Mouse (Mus musculus) lung, embryonic 14.5 days (tissue): ENCODE data around the gene Nipbl. TPM values are rescaled to one million over a fixed set of nuclear protein-coding genes. Genes with fewer than 3 reads are reported as not detected.

ENCODE experiments used
- ATAC-seq: fragments of 200-750 bp; cut with Nextera tagmentation; 2 replicates; pipeline ENCODE4 v1.8.0; 2017; ENCODE audit warnings: mild to moderate bottlenecking, moderate TSS enrichment, moderate library complexity; ENCODE audit not compliant: insufficient read depth
- DNase-seq: peaks from one replicate; pipeline ENCODE4 v3.0.0-alpha.2; 2015
- H3K27ac ChIP-seq: fragments of 300-500 bp; sonication (generic); 2 replicates; pipeline ENCODE4 v1.5.1; 2014; ENCODE audit warnings: low read depth, mild to moderate bottlenecking, moderate library complexity
- H3K27me3 ChIP-seq: fragments of 300-500 bp; sonication (generic); 2 replicates; pipeline ENCODE4 v1.6.1; 2014; ENCODE audit warnings: low read length, control low read depth; ENCODE audit not compliant: insufficient read depth
- H3K36me3 ChIP-seq: fragments of 300-500 bp; sonication (generic); 2 replicates; pipeline ENCODE4 v1.6.1; 2014; ENCODE audit warnings: control low read depth; ENCODE audit not compliant: insufficient read depth
- H3K4me1 ChIP-seq: fragments of 300-500 bp; sonication (generic); 2 replicates; pipeline ENCODE4 v1.6.1; 2014; ENCODE audit warnings: antibody characterized with exemption, control low read depth; ENCODE audit not compliant: insufficient read depth
- H3K4me2 ChIP-seq: fragments of 300-500 bp; sonication (generic); 2 replicates; pipeline ENCODE4 v1.6.1; 2014; ENCODE audit warnings: mild to moderate bottlenecking
- H3K4me3 ChIP-seq: fragments of 300-500 bp; sonication (generic); 2 replicates; pipeline ENCODE4 v1.5.1; 2014; ENCODE audit warnings: low read depth, low read length
- H3K9ac ChIP-seq: fragments of 300-500 bp; sonication (generic); 2 replicates; pipeline ENCODE4 v1.6.1; 2014
- H3K9me3 ChIP-seq: fragments of 300-500 bp; sonication (generic); 2 replicates; pipeline ENCODE4 v1.6.1; 2016; ENCODE audit warnings: low read depth, low read length, control low read depth
- CTCF ChIP-seq: IDR thresholded peaks from 2 replicates; pipeline ENCODE4 v1.5.1; 2016; ENCODE audit warnings: antibody characterized with exemption, low read depth
- WGBS: fragments of 180-500 bp; shearing (Covaris S2); extraction: QIAGEN DNeasy Blood & Tissue Kit; methylation state at CpG from one replicate; pipeline ENCODE4 v1.1.7; 2014; 5-methylcytosine and 5-hydroxymethylcytosine counted together
- polyA plus RNA-seq: library from polyadenylated mRNA; unstranded; fragments of >200 nt; fragmentation: Nextera tagmentation; extraction: Ambion mirVana; gene quantifications from 2 replicates; pipeline ENCODE4 v1.2.1, GENCODE M21; 2014

The Nipbl gene
- polyA plus RNA-seq, 1 experiment from 2014 or later, result 23.3 TPM

DNA sequence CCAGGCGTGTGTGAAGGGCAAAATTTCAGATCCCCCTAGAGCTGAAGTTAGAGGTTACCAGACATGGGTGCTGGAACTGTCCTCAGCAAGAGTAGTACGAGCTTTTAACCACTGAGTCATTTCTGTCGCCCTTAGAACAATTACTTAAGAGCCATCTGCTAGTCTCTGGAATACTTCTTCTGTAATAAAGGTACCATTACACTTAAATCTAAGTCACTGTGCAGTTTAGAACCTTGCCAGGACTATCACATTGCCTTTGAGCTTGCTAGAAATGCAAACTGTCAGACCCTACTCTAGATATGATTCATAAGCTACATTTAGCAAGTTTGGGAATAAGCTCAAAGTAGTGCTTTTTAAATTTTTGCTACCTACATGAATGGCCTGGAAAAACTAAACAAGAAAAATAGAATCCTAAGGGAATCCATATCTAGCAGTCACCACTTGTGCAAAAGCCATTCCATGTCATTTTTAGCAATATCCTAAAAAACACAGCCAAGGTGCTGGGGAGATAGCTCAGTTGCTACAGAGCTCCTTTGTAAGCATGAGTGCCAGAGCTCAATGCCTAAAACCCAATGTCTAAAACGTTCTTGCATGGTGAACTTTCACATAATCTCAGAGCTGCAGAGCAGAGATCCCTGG, 27.6 kb downstream of the Nipbl start:
- no peaks in the 10 kb centered on the region for H3K4me1 ChIP-seq
- no peaks in the 10 kb centered on the region for H3K9me3 ChIP-seq
- H3K27ac ChIP-seq, result no peak overlapping the region
- 76% methylated on average over 4 of the region's 4 CpGs for WGBS
- H3K27me3 ChIP-seq, result no peaks in the 10 kb centered on the region
- no peak for ATAC-seq
- H3K4me3 ChIP-seq, result no peak overlapping the region
- no peak overlapping the region for H3K4me2 ChIP-seq
- no peak for DNase-seq
- no peak overlapping the region for H3K9ac ChIP-seq
- no peaks in the 10 kb centered on the region for H3K36me3 ChIP-seq
- no peak for TF ChIP-seq CTCF

DNA sequence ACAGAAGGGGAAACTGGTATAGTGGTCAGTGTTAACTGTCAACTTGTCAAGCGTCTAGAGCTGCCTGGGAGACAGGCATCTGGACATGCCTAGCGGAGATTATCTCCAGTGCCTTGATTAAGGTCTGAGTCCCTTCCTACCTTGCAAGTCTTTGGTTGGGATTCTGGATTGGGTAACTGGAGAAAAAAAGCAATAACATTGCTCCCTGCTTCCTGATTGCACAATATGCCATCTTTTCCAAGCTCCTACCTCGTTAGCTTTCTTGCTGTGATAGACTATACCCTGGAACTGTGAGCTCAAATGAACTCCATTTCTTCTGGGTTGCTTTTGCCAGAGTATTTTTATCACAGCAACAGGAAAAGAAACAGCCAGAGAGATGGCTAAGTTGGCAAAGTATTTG, 30.9 kb downstream of the Nipbl start:
- ATAC-seq, result no peak
- Histone ChIP-seq H3K4me2 (no peak overlapping the region), H3K27me3 (no peaks in the 10 kb centered on the region), H3K36me3 (no peaks in the 10 kb centered on the region), H3K4me3 (no peak overlapping the region), H3K9me3 (no peaks in the 10 kb centered on the region), H3K4me1 (no peaks in the 10 kb centered on the region), H3K27ac (no peak overlapping the region), H3K9ac (no peak overlapping the region)
- WGBS, result 83% methylated on average over 3 of the region's 3 CpGs
- no peak for TF ChIP-seq CTCF
- no peak for DNase-seq

GRCm38 (mm10) chr15:8411873-8412272, 32.4 kb downstream of the Nipbl start:
- no peak for DNase-seq

DNA sequence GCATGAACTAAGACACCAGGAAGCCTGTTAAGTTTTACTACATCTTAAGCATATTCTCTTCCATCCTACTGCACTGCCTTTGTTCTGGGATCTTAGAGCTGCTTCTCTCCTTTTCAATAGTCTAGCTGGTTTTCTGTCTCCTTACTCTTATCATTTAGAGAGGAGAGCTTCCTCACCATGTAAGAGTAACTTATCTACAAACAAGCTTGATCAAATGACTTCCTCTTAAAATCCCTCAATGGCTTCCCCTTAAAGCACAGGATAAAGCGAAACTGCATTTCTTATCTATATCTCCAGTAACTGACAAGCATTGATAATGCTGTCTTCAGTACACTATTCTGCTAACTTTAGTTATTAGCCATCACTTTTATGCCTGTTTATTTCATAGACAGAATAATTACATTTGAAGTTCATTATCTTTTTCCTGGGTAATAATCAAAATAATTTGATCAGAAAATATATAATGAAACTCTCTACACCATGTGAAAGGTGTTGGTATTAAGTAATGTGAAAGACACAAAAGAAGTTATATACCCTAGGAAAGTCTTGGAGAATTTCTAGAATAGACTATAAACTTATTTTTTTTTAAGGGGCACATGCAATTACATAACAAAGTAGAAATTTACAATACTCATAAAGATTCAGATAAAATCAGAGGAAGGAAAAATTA, 33.0 kb downstream of the Nipbl start:
- no peaks in the 10 kb centered on the region for H3K36me3 ChIP-seq
- no peak for ATAC-seq
- TF ChIP-seq CTCF, result no peak
- no peak overlapping the region for H3K4me3 ChIP-seq
- DNase-seq, result no peak
- no peak overlapping the region for H3K9ac ChIP-seq
- H3K9me3 ChIP-seq, result no peaks in the 10 kb centered on the region
- no peaks in the 10 kb centered on the region for H3K27me3 ChIP-seq
- no peak overlapping the region for H3K4me2 ChIP-seq
- no peaks in the 10 kb centered on the region for H3K4me1 ChIP-seq
- no peak overlapping the region for H3K27ac ChIP-seq
- WGBS, result 49% methylated on average over 1 of the region's 1 CpGs

More at GRCm38 (mm10) chr15:8411873-8412272, 32.4 kb downstream of the Nipbl start:
- WGBS, result 73% methylated on average over 1 of the region's 1 CpGs
- H3K9ac ChIP-seq, result no peak overlapping the region
- no peak for TF ChIP-seq CTCF
- H3K4me3 ChIP-seq, result no peak overlapping the region
- H3K9me3 ChIP-seq, result no peaks in the 10 kb centered on the region
- H3K27me3 ChIP-seq, result no peaks in the 10 kb centered on the region
- H3K4me2 ChIP-seq, result no peak overlapping the region
- ATAC-seq, result no peak
- H3K36me3 ChIP-seq, result no peaks in the 10 kb centered on the region
- H3K27ac ChIP-seq, result no peak overlapping the region
- no peaks in the 10 kb centered on the region for H3K4me1 ChIP-seq

DNA sequence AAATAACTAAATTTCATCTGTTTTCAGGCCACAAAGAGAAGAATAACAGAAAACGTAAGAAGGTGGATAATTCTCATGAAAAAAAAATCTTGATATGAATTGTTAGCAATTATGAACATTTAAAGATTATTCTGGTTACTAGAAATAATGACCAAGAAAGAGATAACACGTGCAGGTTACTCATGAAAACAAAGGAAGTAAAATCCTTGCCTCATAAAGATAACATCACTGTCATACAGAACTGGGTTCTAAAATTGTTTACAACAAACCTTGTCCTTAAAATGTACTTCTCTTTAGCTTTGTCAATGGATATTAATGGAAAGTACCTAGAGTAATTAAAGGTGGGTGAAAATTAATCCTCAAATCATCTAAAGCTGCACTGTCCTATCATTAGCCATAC, 37.2 kb downstream of the Nipbl start:
- WGBS, result 70% methylated on average over 2 of the region's 2 CpGs
- no peak overlapping the region for H3K27ac ChIP-seq
- TF ChIP-seq CTCF, result no peak
- no peaks in the 10 kb centered on the region for H3K4me1 ChIP-seq
- H3K36me3 ChIP-seq, result no peaks in the 10 kb centered on the region
- DNase-seq, result no peak
- no peaks in the 10 kb centered on the region for H3K9me3 ChIP-seq
- H3K4me3 ChIP-seq, result no peak overlapping the region
- H3K9ac ChIP-seq, result no peak overlapping the region
- ATAC-seq, result no peak
- H3K27me3 ChIP-seq, result no peaks in the 10 kb centered on the region
- no peak overlapping the region for H3K4me2 ChIP-seq

GRCm38 (mm10) chr15:8406219-8406618, 38.0 kb downstream of the Nipbl start:
- no peaks in the 10 kb centered on the region for H3K36me3 ChIP-seq
- H3K4me2 ChIP-seq, result no peak overlapping the region
- DNase-seq, result no peak
- no peak for ATAC-seq
- WGBS, result 85% methylated on average over 2 of the region's 2 CpGs
- no peaks in the 10 kb centered on the region for H3K9me3 ChIP-seq
- H3K27me3 ChIP-seq, result no peaks in the 10 kb centered on the region
- no peak overlapping the region for H3K27ac ChIP-seq
- no peak overlapping the region for H3K4me3 ChIP-seq
- no peak for TF ChIP-seq CTCF
- H3K4me1 ChIP-seq, result no peaks in the 10 kb centered on the region
- H3K9ac ChIP-seq, result no peak overlapping the region

DNA sequence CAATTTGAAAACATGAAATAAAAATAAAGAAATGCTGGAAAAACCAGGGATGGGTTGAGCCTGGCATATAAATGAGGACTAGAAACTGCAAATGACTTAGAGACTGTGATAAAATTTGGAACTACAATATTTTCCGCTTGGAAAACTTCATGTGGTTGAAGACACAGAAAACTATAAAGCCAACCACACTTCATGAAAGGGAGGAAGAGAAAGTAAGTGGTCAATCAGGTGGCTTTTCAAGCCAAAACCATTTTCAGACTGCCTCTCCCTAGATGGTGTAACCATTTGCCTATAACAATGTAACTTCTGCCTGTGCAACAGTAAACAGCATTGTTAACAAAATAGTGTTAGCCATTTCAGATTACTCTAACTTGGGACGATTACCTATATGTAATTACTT, 41.7 kb downstream of the Nipbl start:
- H3K27me3 ChIP-seq, result no peaks in the 10 kb centered on the region
- no peak for ATAC-seq
- no peak overlapping the region for H3K27ac ChIP-seq
- DNase-seq, result no peak
- 89% methylated on average over 2 of the region's 2 CpGs for WGBS
- TF ChIP-seq CTCF, result no peak
- no peak overlapping the region for H3K9ac ChIP-seq
- no peaks in the 10 kb centered on the region for H3K9me3 ChIP-seq
- H3K4me1 ChIP-seq, result no peaks in the 10 kb centered on the region
- H3K4me3 ChIP-seq, result no peak overlapping the region
- no peak overlapping the region for H3K4me2 ChIP-seq
- no peaks in the 10 kb centered on the region for H3K36me3 ChIP-seq
